Mouse (Mus musculus) right cerebral cortex, postnatal 25 days (tissue): ENCODE data around the gene Pkn2.

Experiments used
- DNase-seq: peaks from one replicate; pipeline ENCODE4 v3.0.0; 2022

The Pkn2 gene

GRCm38 (mm10) chr3:142826449-142827146 is 55.2 kb downstream of the Pkn2 start:
- DNase-seq = no peak

GRCm38 (mm10) chr3:142823606-142824005 is 58.2 kb downstream of the Pkn2 start:
- no peak for DNase-seq

GRCm38 (mm10) chr3:142817506-142817905 is 64.3 kb downstream of the Pkn2 start:
- no peak for DNase-seq

GRCm38 (mm10) chr3:142811582-142811981 is 70.2 kb downstream of the Pkn2 start:
- no peak for DNase-seq

DNA sequence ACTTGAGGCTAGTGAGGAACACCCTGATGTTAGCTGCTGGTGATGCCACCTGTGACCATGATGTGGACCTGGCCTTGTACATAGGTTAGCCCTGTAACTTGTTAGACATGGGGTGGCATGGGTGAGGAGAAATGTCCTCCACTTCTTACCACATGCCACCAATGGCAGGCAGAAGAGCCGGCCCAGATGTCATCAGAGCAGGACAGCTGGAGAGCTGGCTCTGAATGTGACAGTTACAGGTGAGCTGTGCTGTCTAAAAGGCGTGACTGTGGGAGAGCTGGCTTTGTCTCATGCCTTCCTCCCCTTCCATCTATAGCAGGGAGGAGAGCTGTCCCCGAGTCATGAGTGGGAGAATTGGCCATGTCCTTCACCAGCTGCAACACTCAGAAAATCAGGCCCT is 86.2 kb downstream of the Pkn2 start:
- peak; percentile 16 for DNase-seq

DNA sequence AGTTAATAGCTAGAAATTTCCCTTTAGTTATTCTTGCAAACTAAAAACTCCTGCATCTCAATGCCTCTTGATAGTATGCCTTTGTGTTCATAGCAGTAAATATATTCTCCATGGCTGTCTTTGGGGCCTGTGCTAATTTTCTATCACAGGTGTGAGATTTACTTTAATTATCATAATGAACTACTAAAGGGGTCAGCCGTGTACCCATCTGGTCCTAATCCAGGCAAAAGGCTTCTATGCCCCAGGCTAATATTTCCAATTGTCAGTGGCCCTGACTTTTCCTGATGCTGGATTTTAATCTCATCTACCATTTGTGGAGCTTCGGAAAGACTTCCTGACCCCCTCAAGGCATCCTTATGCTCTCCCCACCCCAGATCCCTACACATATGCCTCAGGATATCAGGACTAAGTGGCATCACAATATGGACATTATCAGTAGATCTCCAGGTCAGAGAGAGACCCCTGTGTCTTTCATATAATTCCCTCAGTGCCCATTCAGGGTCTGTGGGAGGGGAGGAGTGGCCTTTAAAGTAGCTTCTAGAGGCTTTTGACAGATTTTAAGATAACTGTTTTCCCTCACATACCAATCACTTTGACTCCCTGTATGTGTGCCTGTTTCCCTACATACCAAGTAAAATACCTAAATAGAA is 95.3 kb downstream of the Pkn2 start:
- DNase-seq = no peak

- no peak for DNase-seq
These were observed 104.6 kb downstream of the Pkn2 start for GRCm38 (mm10) chr3:142777227-142777626.

DNA sequence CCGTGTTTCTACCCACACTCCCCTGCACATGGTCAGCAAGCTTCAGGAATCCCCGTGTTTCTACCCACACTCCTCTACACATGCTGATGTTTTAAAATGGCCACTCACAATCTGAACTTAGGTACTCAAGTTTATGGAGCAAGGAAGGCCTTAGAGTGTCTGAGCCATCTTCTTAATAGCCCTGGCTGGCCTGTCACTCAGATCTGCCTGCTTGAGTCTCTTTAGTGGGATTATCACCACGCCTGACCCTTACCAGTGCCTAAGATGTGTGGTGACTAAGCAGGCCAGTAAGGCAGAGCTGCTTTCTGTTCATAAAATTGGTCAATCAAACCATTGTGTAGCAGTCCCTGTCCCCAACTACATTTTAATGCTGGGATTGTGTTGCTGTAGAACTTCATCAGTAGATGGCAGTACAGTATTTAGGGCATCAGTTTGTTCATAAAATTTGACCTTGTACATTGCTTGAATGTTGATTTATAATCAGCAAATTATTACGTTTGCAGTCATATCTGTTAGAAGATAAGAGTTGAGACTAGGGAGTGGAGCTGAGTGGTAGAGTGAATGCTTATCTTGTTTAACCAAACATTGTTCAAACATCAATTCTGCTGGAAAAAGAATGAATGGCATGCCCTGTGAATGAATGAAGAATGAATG is 108.1 kb downstream of the Pkn2 start:
- no peak for DNase-seq

DNA sequence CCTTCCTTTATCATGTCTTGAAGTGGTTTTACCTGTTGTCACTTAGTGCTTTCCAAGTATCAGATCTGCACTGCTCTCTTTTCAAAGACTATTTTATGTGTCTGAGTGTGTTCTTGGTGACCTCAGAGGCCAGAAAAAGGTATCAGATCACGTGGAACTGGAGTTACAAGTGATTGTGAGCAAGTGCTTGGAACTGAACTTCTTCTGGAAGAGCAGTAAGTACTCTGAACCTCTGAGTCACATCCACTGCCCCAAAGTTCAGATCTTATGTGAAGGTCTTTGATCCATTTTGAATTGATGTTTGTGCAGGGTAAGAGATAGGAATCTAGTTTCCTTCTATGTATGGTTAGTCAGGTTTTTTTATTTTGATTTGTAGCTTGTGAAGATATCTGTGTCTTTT is 111.3 kb downstream of the Pkn2 start:
- no peak for DNase-seq

GRCm38 (mm10) chr3:142768498-142768897 is 113.3 kb downstream of the Pkn2 start:
- no peak for DNase-seq

GRCm38 (mm10) chr3:142765778-142766165 is 116.0 kb downstream of the Pkn2 start:
- DNase-seq = no peak

- DNase-seq = peak; percentile 90
These were observed 116.6 kb downstream of the Pkn2 start, which contains the start of gene Gtf2b for GRCm38 (mm10) chr3:142764995-142765777. Gene Gtf2b (plus strand): TSS chr3:142765045.

- no peak for DNase-seq
These were observed 121.4 kb downstream of the Pkn2 start for GRCm38 (mm10) chr3:142760356-142760755.

DNA sequence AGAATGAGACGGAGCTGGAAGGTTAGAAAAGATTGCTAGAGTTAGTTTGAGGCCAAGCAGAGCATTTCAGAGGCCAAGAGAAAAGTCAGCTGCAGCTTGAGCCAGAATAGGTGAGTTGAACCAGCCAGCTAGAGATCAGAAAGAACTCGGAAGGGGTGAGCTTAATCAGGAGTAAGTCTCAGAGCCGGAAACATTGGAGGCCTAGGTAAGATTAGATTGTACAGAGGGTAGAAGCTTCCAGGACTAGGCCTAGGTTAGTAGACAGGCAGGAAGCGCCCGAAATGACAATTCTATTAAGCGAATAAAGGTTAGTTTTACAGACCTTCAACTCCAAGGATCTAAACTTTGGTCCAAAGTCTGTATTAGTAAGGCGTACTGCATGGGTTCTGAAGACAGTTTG is 123.2 kb downstream of the Pkn2 start:
- no peak for DNase-seq

- no peak for DNase-seq
These were observed 124.0 kb downstream of the Pkn2 start for GRCm38 (mm10) chr3:142757841-142758240.

GRCm38 (mm10) chr3:142755132-142755867 is 126.5 kb downstream of the Pkn2 start:
- DNase-seq = no peak

- no peak for DNase-seq
These were observed 132.7 kb downstream of the Pkn2 start for GRCm38 (mm10) chr3:142749131-142749530.

DNA sequence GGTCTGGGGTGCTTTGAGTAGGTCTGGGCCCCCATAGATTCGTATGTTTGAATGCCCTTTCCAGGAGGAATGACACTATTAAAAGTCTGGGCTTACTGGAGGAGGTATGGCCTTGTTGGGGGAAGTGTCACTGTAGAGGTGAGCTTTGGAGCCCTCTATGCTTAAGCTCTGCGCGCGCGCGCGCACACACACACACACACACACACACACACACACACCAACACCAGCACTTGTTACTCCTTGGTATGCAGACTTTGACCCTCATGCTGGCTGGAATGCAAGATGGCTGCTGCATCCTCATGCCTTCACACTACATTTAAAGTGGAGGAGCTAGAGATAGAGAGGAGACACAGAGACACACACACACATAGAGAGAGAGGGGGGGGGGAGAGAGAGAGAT is 134.1 kb downstream of the Pkn2 start:
- no peak for DNase-seq

GRCm38 (mm10) chr3:142745076-142745475 is 136.7 kb downstream of the Pkn2 start:
- DNase-seq = no peak

DNA sequence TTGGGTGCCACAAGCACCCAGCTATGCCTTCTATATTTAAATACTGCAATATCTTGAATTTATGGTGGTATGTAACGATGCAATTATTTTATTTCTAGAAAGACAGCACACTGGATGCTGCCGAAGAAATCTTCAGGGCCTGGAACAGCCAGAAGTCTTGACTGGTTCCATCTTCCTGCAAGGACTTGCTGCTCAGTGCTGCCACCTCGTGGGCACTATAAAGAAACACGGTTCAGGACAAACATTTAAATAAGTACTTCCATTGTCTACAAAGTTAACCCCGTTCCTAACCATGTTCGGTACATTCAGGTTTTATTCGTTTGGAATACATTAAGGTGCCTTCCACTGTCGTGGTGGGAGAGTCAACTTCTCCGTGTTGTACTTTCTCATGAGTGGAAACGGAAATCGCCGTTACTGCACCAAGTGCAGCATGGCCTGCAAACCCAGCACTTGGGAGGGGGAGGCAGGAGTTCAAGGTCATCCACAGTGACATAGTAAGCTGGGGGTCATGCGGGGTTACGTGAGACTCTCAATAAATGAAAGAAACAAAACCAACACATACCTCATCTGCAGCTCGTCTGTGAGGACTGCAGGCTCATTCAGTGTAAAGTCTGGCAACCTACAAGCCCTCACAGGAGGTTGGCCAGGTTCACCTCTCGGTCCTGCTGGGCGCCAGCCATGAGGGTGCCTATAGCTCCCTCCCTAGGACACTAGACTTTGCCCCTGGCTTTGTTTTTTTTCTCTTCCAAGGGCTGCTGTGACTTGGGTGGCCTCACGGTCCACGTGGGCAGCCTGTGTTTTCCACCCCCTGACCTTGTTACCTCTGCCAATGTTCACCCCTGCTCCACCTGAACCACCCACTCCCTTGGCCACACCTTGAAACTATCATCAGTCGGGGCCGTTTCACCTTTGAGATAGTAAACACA is 137.6 kb downstream of the Pkn2 start:
- no peak for DNase-seq
